Mouse (Mus musculus) adrenal gland (tissue): ENCODE results near the gene Asb18.

Source experiments
- intact Hi-C: fragments of 180-260 bp; cut with DNase I; formaldehyde crosslinking; loops from one replicate; pipeline ENCODE4 v1.15.1; 2025

Asb18 gene

DNA sequence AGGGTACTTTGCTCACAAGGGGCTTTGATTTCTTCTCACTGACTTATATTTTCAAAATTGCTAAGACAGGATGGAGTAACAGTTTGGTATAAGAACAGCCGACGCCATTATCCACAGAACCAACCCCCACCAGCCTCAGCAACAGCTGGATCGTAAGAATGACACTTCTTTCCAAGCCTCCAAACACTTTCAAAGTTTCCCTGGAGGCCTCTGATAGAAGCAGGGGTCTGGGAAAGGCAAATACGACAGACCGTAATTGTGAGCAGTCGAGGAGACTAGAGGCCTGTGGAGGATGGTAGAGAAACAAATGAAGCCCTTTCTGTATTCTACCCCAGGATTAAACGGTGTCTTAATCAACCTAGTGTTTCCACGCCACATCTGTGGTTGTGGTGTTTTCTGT lies 42.6 kb downstream of the Asb18 start:
- intact Hi-C loops, result no loop called here

DNA sequence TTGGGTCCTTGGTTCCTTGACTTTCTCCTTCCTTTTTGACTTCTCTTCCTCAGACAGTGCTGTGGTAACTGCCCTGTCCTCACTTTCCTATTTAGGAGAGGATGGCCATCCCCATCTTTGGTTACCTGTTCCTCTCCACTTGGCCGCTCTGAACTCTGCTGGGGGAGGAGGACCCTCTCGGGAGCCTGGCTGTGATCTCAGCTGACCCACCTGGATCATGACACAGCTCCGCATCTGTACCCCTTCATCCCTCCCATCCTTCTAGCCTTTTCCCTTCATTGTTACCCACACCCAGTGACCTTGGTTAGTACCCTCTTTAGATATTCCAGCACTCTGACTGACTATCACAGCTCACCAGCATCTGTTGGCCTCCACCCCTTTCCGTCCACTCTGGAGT lies 44.8 kb downstream of the Asb18 start:
- intact Hi-C loops, result no loop called here

DNA sequence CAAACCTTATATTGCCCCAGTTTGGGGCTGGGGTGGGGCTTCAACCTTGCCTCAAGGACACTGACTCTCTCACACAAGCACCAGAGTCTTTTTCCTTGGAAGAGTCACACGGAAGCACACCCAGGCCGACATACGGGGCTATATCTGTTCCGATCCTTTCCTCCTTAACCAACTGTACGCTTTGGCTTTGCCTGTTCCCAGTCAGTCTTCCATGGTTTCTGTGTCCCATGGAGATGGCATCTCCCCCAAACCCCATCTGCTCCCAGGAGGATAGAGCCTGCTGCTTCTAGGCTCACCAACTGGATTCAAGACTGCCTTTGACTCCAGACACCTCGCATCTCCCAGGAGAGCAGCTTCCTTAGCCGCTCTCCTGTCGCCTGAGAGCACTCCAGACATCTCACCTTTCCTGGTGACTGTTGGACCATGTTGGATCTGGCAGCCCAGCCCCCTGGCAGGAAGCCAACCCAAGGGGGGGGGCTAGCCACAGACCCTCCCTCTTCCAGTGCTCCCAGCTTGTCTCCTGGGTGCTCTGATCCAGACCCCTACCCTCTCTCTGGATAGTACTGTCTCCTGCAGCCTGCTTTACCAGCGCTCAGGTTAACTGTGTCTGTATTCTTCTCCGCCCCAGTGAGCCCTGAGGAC lies 45.3 kb downstream of the Asb18 start:
- intact Hi-C loops, result no loop called here

DNA sequence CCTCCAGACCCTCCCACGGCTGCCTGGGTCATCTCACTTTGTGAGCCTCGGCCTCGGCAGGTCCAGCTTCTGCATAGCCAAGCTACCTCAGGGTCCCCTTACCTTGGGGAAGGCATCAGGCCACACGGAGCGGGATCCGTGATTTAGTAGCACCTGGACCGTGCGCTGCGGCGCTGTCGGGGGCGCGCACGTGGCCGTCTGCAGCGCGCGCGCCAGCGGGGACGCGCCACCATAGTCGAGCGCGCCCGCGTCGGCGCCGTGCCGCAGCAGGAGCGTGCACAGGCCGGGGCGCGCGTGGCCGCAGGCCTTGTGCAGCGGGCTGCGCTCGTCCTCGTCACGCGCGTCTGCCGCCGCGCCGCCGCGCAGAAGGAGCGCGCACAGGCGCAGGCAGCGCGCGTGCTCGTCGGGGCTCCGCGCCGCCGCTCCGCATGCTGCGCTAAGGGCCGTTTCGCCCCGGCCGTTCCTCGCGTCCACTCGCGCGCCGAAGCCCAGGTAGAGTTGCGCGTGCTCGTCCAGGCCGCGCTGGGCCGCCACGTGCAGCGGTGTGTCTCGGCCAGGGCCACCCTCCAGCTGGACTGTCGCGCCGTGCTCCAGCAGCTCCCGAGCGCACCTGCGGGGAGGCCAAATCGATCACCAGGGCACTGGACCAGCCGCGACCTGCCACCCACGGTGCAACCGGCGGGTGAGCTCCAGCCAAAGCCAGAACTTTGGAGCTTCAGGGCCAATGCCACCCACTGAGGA lies 46.2 kb downstream of the Asb18 start:
- intact Hi-C loops, result no loop called here

DNA sequence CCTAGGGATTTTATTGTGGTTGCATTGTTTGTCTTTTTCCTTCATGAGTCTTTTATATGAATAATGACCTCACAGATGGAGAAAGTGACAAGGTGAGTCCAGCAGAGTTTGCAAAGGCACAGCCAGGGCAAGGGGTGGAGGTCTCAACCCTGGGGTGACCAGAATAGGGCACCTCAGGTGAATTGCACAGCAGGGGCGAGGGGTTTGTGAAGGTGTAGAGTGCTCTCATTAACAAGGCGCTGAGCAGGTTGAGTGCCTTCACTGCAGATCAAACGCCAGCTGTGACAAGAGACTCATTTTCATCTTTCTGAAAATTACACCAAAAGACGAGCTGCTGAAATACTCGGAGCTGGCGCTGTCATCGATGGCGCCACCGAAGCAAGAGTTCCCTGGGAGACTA lies 46.9 kb downstream of the Asb18 start:
- intact Hi-C loops, result no loop called here

DNA sequence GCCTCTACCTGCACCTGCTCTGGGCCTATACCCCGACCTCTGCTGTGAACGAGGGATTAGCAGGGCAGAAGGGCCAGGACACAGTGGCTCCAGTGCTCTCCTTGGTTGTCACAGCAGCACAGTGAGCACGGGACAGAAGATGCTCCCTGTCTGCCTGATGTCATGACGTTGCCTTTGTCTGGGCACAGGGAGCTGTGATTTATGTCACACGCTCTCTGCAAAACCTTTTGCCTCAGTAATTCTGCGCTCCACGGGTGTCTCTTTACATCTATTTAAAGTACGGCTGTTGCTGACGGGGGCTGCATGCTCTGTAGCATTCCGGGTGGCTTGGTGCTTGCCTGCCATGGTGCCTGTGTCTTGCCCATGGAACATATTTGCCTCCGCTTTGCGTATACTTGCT lies 50.0 kb downstream of the Asb18 start:
- intact Hi-C loops, result no loop called here

DNA sequence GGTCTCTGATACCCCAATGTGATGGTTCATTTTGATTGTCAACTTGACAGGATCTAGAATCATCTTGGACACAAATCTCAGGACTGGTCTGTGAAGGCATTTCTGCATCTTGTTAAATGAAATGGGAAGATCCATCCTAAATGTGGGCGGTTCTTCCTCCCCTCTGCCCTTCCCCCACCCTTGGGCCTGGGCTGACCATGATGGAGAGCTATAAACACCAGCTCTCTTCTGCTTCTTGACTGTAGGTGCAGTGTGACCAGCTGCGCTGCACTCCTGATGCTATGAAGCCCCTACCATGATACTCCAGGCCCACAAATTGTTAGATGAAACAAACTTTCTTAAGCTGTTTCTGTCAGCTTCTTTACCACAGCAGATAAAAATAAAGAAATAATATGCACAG lies 51.2 kb downstream of the Asb18 start:
- intact Hi-C loops, result no loop called here

DNA sequence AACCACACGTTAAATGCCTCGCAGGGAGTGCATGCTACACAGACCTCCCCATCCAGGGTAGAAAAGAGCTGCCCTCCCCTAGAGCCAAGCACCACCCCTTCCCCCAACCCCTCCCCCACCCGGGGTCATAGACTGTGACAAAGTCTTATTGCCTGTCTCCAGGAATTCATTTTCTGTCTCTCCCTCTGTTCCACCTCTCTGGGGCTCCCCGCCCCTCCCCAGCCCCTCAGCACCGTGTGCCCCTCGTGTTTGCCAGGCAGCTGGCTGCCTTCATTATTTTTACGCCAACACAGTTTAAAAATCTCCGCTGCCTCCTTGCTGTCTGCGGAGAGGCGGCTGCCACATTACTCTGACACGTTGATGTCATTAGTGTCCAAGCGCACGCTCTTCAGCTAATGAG lies 52.4 kb downstream of the Asb18 start:
- intact Hi-C loops, result no loop called here

DNA sequence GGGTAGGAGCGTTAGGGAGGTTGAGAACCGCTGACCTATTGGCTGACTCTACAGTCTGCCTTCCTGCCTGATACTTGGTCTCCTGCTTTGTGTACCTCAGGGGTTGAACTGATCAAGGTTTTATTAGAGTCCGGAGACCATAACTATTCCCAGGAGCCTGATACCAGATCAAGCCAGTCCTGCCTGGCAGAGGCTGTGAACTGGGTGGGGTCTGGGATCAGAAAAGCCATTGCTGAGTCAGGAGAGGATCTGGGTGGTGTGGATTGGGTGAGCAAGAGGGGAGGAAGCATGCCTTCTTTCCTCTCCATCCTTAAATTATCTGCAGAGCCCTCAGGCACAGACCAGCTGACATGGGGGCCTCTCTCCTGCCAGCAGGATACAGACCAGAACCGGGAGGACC lies 55.1 kb downstream of the Asb18 start:
- intact Hi-C loops, result no loop called here

DNA sequence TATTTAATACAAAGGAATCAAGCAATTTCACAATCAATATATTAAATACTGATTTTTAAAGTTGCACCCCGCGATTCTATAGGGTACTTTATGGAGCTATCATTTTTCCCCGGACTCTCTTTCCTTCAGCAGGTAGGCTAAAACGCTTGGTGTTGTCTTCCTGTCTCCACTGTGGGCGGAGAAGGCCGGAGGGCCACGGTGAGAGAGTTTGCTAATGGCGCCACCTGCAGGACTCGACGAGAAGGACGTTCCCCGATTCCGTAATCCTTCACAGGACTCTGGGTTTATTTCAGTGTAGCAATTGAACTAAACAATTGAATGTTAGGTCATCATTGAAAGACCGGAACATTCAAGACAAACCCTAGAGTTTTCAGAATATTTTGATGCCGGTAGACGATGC lies 71.3 kb downstream of the Asb18 start:
- intact Hi-C loops, result loop anchor here (2.0 to 10.0 kb wide), 4 partner anchors 81 to 296 kb away; no protein-coding TSS in a partner anchor

DNA sequence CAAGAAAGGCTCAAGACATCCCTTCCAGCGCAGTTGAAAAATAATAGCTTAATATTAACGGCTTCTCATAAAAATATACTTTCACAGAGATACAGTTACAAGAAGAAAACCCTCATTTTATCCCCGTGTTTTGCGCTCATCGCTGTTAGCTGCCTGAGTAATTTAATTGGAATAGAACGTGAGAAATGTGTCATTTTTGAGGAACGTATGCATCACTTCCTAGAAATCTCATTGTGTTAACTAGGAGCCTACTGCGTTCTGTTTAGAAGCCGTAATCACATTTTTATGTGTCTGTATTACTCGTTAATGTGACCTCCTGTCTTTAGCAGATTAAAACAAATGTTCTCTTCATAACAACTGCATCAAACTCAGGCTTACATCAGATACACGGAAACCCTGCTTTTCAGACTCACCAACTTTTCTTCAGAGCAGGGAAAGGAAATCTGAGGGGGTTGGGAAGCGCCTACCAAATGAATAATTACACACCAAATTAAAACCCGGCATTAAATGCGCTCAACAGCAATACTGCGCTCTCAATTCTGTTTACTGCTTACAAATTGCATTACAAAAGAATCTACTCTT lies 72.0 kb downstream of the Asb18 start:
- intact Hi-C loops, result loop anchor here (2.0 to 10.0 kb wide), 4 partner anchors 80 to 296 kb away; no protein-coding TSS in a partner anchor

DNA sequence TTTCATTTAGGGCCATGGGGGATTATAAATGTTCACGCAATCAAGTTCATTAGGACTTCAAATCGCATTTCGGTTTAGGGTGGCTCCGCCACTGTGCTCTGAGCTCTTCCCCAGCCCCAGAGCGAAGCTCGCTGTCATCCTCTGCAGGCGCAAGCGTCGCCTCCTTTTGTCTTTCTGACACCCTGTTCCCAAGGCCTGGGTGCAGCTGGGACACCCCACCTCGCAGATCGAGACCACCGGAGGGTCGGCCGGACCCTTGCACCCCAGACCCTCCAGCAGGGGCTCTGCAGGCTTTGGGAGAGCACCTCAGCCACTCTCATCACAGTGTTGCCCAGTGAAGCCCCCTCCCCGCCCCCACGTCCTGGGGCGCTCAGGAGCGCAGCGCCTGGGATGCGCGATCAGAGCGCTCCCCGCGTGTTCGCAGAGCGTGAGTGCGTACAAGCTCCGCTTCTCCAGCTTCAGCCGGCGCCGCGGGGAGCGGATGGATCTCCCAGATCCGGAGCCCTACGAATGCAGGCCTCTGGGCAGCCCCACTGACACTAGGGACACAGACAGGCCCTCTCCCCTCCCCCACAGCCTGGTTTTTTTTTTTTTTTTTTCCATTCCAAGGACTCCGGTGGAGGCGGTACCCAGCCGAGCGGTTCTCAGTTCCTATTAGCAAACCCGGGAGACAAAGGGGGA lies 72.6 kb downstream of the Asb18 start:
- intact Hi-C loops, result loop anchor here (2.0 to 10.0 kb wide), 4 partner anchors 80 to 295 kb away; no protein-coding TSS in a partner anchor

DNA sequence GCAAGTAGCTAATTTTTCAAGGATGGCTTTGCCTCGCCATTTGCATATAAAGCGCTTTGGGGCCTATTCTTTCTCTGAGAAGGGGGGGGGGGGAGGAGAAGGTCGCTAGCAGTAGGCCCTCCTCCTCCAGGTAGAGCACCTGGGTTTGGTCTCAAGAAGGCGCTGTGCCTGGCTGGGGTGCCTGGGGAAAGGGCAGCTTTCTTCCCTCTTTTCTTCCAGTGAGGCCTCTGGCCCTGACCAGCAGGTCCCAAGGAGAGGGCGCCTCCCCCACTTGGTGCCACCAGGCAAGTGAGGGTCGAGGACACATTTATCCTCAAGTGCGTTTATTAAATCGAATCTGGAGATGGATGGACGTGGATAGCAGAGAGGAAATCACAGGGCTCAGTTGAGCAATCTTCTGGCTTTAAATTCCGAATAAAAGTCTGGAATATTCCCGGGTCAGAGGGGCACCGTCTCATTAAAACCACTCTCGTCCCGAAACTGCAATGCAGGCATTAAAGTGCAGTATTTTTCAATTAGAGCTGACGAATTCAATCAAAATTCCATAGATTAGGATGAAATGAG lies 73.4 kb downstream of the Asb18 start:
- intact Hi-C loops, result loop anchor here (5.0 to 10.0 kb wide), 3 partner anchors 79 to 274 kb away; no protein-coding TSS in a partner anchor

DNA sequence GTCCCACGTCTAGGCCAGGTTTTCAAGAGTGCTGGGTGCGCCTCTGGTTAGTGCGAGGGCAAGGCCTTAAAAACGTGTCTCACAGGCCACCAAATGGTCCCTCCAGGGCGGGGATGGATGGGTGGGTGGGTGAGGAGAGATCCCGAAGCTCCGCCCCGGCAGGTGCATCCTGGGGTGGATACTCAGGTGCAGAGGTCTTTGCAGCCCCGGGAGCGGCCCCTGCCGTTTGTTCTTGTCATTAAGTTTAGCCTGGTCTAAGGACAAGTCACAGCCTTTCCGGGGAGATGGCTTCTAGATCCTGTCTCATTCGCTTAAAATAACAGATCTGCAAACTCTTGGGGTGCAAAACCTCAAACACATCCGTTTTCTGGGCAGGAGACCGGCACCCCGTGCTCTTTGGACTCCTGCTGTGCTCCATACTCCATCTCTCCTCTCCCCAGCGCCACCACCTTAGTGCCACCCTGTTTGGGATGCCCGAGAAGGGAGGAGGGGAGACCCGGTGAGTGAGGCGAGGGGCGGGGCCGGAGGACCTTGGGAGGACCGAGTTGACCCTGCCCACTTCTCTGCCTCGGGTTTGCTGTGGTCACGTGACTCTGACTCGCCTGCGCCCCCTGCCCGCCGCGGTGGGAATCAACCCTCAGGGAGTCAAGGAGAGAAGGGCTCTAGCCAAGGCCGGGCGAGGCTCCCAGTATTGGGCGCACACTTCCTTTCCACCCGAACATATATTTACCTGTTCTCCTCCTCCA lies 74.3 kb downstream of the Asb18 start:
- intact Hi-C loops, result loop anchor here (5.0 to 10.0 kb wide), 3 partner anchors 78 to 273 kb away; no protein-coding TSS in a partner anchor

DNA sequence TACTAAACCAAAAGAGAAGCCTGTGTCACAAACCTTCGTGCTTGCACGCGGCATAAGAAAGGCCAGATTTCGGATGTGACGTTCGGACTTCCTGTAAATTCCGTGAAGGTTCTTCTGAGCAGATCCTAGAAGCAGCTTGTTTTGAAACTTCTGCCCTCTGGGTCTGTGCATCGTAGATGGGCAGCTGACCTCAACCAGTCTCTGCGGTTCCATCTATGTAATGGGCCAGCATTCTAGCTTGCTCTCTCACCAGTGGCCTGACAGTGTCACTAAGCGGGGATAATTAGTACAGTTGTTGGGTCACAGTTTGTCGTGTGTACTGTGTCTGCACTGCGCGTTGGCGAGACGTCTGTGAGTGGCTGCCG lies 74.9 kb downstream of the Asb18 start:
- intact Hi-C loops, result no loop called here

DNA sequence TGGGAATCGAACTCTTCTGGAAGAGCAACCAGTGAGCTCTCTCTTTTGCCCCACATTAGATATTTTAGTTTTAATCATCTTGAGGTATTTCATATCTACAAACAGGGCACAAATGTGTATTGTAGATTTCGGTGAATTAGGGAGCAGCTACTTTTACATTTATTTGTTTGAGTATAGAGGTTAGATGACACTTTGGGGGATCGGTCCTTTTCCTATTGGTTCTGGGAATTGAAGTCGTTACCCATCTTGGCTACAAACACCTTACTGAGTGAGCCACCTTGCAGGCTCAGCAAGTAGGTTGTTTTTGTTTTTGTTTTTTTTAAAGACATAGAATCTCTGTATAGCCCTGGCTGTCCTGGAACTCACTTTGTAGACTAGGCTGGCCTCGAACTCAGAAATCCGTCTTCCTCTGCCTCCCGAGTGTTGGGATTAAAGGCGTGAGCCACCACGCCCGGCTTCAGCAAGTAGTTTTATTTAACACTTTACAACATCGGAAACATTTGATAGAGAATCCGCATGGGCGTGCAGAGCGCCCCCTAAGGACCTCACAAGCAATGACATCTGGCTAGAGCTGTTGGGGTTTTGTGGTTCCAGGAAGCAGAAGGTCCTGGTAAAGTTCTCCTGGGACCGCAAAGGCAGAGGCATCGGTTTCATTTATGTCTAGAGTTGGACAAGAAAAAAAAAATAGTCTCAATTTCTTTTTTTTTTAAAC lies 75.4 kb downstream of the Asb18 start:
- intact Hi-C loops, result no loop called here

DNA sequence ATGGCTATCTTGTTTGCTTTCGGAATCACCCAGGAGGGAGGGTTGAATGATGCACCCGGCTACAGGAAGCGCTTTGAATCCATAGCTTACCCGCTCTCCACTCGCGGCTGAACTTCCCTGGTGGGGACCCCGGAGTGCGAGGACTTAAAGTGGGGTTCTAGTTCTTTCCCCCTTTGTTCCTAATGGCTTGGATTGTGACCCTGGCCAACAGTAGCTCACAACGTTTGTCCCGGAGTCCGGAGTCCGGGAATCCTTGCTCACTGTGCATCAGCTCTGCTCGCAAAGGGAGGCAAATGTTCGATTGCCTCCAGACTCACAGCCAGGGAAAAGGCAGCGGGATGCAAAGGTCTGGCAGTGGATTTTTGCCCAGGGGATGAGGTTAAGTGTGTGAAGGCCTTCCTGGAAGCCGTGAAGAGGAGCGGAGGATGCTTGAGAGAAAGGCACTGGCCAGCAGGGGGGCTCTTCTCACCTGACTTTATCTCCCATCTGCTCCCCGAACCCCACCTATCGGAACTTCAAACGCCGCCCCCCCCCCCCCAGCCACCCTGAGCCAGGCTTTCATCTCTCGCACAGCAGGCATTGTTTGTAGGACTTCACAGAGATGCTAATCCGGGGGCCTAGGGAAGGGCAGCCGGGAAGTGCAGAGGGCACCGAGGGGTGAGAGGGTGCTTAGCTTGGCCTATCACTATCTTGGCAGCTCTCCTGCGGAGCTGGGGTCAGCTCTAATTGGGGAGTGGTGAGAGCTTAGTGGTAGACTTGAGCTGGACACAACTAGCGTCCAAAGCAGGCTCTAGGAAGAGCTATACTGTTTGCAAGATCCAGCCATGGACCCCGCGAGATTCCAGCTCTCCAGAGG lies 78.7 kb downstream of the Asb18 start:
- intact Hi-C loops, result no loop called here

DNA sequence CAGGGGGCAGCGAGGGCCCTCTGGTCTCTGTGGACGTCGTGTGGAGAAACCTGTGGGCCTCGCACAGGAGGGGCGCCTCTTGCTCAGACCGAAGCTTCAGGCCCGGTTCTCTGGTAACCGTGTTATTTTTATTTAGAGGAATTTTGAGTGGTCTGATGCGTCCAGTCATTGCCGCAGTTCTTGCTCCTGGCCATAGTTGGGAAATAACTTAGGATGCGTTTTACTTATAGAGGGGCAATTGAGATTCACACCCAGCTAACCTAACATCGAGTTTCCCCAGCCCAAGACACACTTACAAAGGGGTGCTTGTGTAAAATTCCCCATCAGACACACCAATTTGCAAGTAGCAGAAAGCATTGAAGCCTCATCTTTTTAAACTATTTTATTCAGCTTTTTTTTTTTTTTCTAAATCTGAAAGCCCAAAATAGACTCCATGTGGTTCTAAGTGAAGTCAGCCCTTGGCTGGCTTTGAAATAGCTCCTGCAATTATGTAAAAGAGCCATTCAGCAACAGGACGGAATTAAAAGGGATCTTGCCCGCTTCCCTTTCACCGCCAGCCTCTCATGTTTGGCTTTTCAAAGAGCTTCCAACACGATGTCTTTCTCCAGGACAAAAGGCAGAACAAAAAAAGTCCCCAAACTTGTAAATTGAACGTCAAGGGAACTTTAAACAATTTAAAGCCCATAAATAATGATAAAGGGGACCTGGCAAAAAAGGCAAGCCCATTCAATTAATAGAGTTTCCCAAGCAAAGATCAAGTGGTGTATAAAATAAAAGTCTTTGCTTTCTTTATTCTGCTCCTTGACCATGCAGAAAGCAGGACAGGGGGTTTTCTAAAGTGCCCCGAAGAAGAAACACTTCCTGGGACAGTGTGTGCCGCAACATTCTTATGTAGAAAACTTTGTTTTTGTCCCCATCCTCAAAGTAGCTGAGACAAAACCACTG lies 79.9 kb downstream of the Asb18 start:
- intact Hi-C loops, result no loop called here
